Mouse (Mus musculus): ENCODE measurements around the gene Pbx1. TPM values are rescaled to one million over a fixed set of nuclear protein-coding genes. Genes with fewer than 3 reads are reported as not detected.

Pbx1 gene
- polyA plus RNA-seq, 1 experiment from 2014 or later = 4.0 TPM

GRCm38 (mm10) chr1:168376330-168376729 lies 55.7 kb downstream of the Pbx1 start:
- 50% methylated on average over 3 of the region's 3 CpGs for WGBS (ENCODE audit: insufficient replicate concordance)
- peak; percentile 38 for TF ChIP-seq CTCF (IDR thresholded peaks at IDR 0.05; ENCODE audit: low read depth)
- TF ChIP-seq EP300 (IDR thresholded peaks at IDR 0.05; ENCODE audit: low read depth) = no peak

GRCm38 (mm10) chr1:168374953-168375600 lies 57.0 kb downstream of the Pbx1 start:
- TF ChIP-seq CTCF (IDR thresholded peaks at IDR 0.05; ENCODE audit: low read depth) (no peak), EP300 (IDR thresholded peaks at IDR 0.05; ENCODE audit: low read depth) (no peak)
- WGBS (ENCODE audit: insufficient replicate concordance) = 73% methylated on average over 12 of the region's 12 CpGs
- no peak overlapping the region for H3K4me3 ChIP-seq (ENCODE audit: low read depth, low read length)

More at GRCm38 (mm10) chr1:168376330-168376729, 55.7 kb downstream of the Pbx1 start:
- H3K9ac ChIP-seq (replicated peaks) = no peak overlapping the region
- ATAC-seq = no peak
- no peaks in the 10 kb centered on the region for H3K27me3 ChIP-seq (ENCODE audit: insufficient read depth, low read length)
- no peak overlapping the region for H3K27ac ChIP-seq (ENCODE audit: low read depth)
- no peak overlapping the region for H3K4me3 ChIP-seq (ENCODE audit: low read depth, low read length)
- no peaks in the 10 kb centered on the region for H3K9me3 ChIP-seq (ENCODE audit: low read length)
- 0 out of 2 replicates have a peak, but pooled peaks cover 2% of the 10 kb centered on the region for H3K36me3 ChIP-seq (replicated peaks; ENCODE audit: insufficient read depth, low read length)
- DNase-seq = no peak
- no peak overlapping the region for H3K4me2 ChIP-seq (ENCODE audit: low read depth, low read length)
- H3K4me1 ChIP-seq (ENCODE audit: insufficient read depth) = no peaks in the 10 kb centered on the region

DNA sequence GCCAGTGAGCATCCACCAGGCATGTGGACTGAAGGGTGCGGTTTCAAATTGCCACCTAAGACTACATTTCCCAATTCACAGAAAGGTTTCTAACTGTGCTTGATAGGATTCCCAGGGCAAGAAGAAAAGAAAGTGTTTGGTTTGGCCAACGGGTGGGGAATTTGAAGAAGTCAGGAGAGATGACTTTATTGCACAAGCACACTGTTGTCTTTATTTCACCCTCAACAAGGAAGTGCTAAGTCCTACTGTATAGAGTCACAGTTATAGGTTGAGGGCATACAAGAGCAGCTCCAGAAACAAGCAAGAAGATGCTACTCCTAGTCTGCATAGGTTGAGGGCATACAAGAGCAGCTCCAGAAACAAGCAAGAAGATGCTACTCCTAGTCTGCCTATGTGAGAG lies 60.0 kb downstream of the Pbx1 start:
- no peak for ATAC-seq
- Histone ChIP-seq H3K4me2 (ENCODE audit: low read depth, low read length) (no peak overlapping the region), H3K27me3 (ENCODE audit: insufficient read depth, low read length) (no peaks in the 10 kb centered on the region), H3K9me3 (ENCODE audit: low read length) (no peaks in the 10 kb centered on the region), H3K27ac (ENCODE audit: low read depth) (no peak overlapping the region), H3K9ac (replicated peaks) (no peak overlapping the region), H3K4me1 (ENCODE audit: insufficient read depth) (no peaks in the 10 kb centered on the region), H3K36me3 (replicated peaks; ENCODE audit: insufficient read depth, low read length) (0 out of 2 replicates have a peak, but pooled peaks cover 2% of the 10 kb centered on the region), H3K4me3 (ENCODE audit: low read depth, low read length) (no peak overlapping the region)
- no peak for DNase-seq
- WGBS (ENCODE audit: insufficient replicate concordance) = 63% methylated on average over 2 of the region's 2 CpGs
- TF ChIP-seq CTCF (IDR thresholded peaks at IDR 0.05; ENCODE audit: low read depth) (no peak), EP300 (IDR thresholded peaks at IDR 0.05; ENCODE audit: low read depth) (no peak)

More at GRCm38 (mm10) chr1:168374953-168375600, 57.0 kb downstream of the Pbx1 start:
- 0 out of 2 replicates have a peak, but pooled peaks cover 2% of the 10 kb centered on the region for H3K36me3 ChIP-seq (replicated peaks; ENCODE audit: insufficient read depth, low read length)
- ATAC-seq (no peak), DNase-seq (no peak)
- no peaks in the 10 kb centered on the region for H3K9me3 ChIP-seq (ENCODE audit: low read length)
- no peak overlapping the region for H3K9ac ChIP-seq (replicated peaks)
- no peaks in the 10 kb centered on the region for H3K27me3 ChIP-seq (ENCODE audit: insufficient read depth, low read length)
- H3K4me2 ChIP-seq (ENCODE audit: low read depth, low read length) = no peak overlapping the region
- H3K4me1 ChIP-seq (ENCODE audit: insufficient read depth) = no peaks in the 10 kb centered on the region
- no peak overlapping the region for H3K27ac ChIP-seq (ENCODE audit: low read depth)

GRCm38 (mm10) chr1:168370966-168371365 lies 61.1 kb downstream of the Pbx1 start:
- H3K4me3 ChIP-seq (ENCODE audit: low read depth, low read length) = no peak overlapping the region
- no peak for DNase-seq
- 0 out of 2 replicates have a peak, but pooled peaks cover 2% of the 10 kb centered on the region for H3K36me3 ChIP-seq (replicated peaks; ENCODE audit: insufficient read depth, low read length)
- TF ChIP-seq EP300 (IDR thresholded peaks at IDR 0.05; ENCODE audit: low read depth) (no peak), CTCF (IDR thresholded peaks at IDR 0.05; ENCODE audit: low read depth) (no peak)
- H3K27ac ChIP-seq (ENCODE audit: low read depth) = no peak overlapping the region
- no peaks in the 10 kb centered on the region for H3K4me1 ChIP-seq (ENCODE audit: insufficient read depth)
- ATAC-seq = no peak
- H3K9me3 ChIP-seq (ENCODE audit: low read length) = no peaks in the 10 kb centered on the region
- H3K27me3 ChIP-seq (ENCODE audit: insufficient read depth, low read length) = no peaks in the 10 kb centered on the region
- H3K4me2 ChIP-seq (ENCODE audit: low read depth, low read length) = no peak overlapping the region
- no peak overlapping the region for H3K9ac ChIP-seq (replicated peaks)
- 83% methylated on average over 9 of the region's 9 CpGs for WGBS (ENCODE audit: insufficient replicate concordance)

DNA sequence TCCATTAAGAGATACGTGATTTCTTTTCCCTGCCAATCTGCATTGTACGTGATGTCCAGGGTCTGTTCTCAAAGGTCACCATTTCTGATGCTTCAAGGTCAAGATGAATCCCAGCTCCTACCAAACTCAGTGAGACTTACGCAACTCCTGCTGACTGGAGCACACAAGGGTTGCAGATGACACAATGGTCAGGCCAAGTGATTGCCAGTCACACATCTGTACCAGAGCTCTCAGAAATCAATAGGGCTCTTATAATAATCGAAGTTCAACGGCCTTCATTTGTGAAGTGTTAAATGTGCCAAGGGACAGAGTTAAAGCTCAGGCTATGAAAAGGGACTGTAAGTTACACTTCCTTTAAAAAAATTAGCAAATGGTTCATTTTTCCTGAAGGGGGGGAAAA lies 65.8 kb downstream of the Pbx1 start:
- TF ChIP-seq EP300 (IDR thresholded peaks at IDR 0.05; ENCODE audit: low read depth) = no peak
- TF ChIP-seq CTCF (IDR thresholded peaks at IDR 0.05; ENCODE audit: low read depth) = no peak
- no peaks in the 10 kb centered on the region for H3K27me3 ChIP-seq (ENCODE audit: insufficient read depth, low read length)
- ATAC-seq (no peak), DNase-seq (no peak)
- H3K9ac ChIP-seq (replicated peaks) = no peak overlapping the region
- 82% methylated on average over 5 of the region's 5 CpGs for WGBS (ENCODE audit: insufficient replicate concordance)
- H3K4me2 ChIP-seq (ENCODE audit: low read depth, low read length) = no peak overlapping the region
- H3K36me3 ChIP-seq (replicated peaks; ENCODE audit: insufficient read depth, low read length) = no peaks in the 10 kb centered on the region
- no peak overlapping the region for H3K27ac ChIP-seq (ENCODE audit: low read depth)
- no peaks in the 10 kb centered on the region for H3K4me1 ChIP-seq (ENCODE audit: insufficient read depth)
- no peak overlapping the region for H3K4me3 ChIP-seq (ENCODE audit: low read depth, low read length)
- H3K9me3 ChIP-seq (ENCODE audit: low read length) = no peaks in the 10 kb centered on the region

DNA sequence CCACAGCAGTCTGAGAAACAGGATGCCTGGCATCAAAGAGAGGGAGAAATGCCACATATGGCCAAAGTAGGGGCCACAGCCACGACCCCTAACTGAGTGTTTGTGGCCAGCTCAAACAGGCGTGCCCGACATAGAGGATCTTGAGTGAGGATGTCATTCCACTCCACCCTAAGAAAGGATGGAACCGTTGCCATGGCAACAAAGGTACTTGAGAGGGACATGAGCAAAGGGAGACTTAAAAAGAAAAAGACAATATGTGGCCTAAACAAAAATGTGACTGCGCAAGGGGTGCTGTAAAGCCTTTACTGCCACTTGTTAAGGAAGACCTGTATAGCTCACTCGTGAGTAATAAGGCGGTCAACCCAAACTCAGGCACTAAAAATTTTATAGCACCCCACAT lies 67.7 kb downstream of the Pbx1 start:
- WGBS (ENCODE audit: insufficient replicate concordance) = 82% methylated on average over 7 of the region's 7 CpGs
- Histone ChIP-seq H3K36me3 (replicated peaks; ENCODE audit: insufficient read depth, low read length) (0 out of 2 replicates have a peak, but pooled peaks cover 3% of the 10 kb centered on the region), H3K9me3 (ENCODE audit: low read length) (no peaks in the 10 kb centered on the region), H3K4me2 (ENCODE audit: low read depth, low read length) (no peak overlapping the region), H3K27me3 (ENCODE audit: insufficient read depth, low read length) (no peaks in the 10 kb centered on the region), H3K27ac (ENCODE audit: low read depth) (no peak overlapping the region), H3K9ac (replicated peaks) (no peak overlapping the region), H3K4me3 (ENCODE audit: low read depth, low read length) (no peak overlapping the region), H3K4me1 (ENCODE audit: insufficient read depth) (no peaks in the 10 kb centered on the region)
- no peak for ATAC-seq
- TF ChIP-seq EP300 (IDR thresholded peaks at IDR 0.05; ENCODE audit: low read depth) (no peak), CTCF (IDR thresholded peaks at IDR 0.05; ENCODE audit: low read depth) (no peak)
- no peak for DNase-seq
